Mouse (Mus musculus) megakaryocyte, embryonic 14.5 days (primary cell): ENCODE measurements around the gene Kcnh4.

ENCODE experiments used
- FLI1 ChIP-seq: IDR thresholded peaks from 2 replicates; pipeline ENCODE4 v1.6.1; 2012; ENCODE audit warnings: low read length, inconsistent platforms, mixed read lengths
- GATA1 ChIP-seq: IDR thresholded peaks from 3 replicates; pipeline ENCODE4 v1.6.1; 2012; ENCODE audit warnings: mixed read lengths, low read length, inconsistent platforms, borderline replicate concordance

GRCm38 (mm10) chr11:100724919-100725512 is 34.7 kb downstream of the Kcnh4 start:
- TF ChIP-seq GATA1 (no peak), FLI1 (no peak)
